Mouse (Mus musculus): ENCODE results near the gene Msh6. TPM values are rescaled to one million over a fixed set of nuclear protein-coding genes. Genes with fewer than 3 reads are reported as not detected.
"Not testable (repeated sequence)": the region's sequence is repeated elsewhere in the genome, so short reads cannot be mapped to it uniquely, and the experiment has no call there.

Gene Msh6
- polyA plus RNA-seq, 1 experiment from 2014 or later: 70.4 TPM

- H3K9ac ChIP-seq (replicated peaks); H3K36me3 ChIP-seq; H3K27me3 ChIP-seq; H3K27ac ChIP-seq (replicated peaks); H3K4me3 ChIP-seq; H3K9me3 ChIP-seq; H3K4me2 ChIP-seq (replicated peaks); H3K4me1 ChIP-seq: not testable (repeated sequence)
- WGBS: 46% methylated on average over 6 of the region's 8 CpGs
- peak; percentile 56; the same call in 1 of the 2 replicates for ATAC-seq (ENCODE audit: low FRiP score, low read depth)
These were observed 6.4 kb upstream of the Msh6 start for GRCm38 (mm10) chr17:87968483-87968926.

- 89% methylated on average over 15 of the region's 15 CpGs for WGBS
- H3K9me3 ChIP-seq; H3K27me3 ChIP-seq; ATAC-seq (ENCODE audit: low FRiP score, low read depth); H3K4me3 ChIP-seq; H3K27ac ChIP-seq (replicated peaks); H3K9ac ChIP-seq (replicated peaks); H3K36me3 ChIP-seq; H3K4me2 ChIP-seq (replicated peaks): not testable (repeated sequence)
- peaks cover 13% of the 10 kb centered on the region for H3K4me1 ChIP-seq
These were observed 2.9 kb upstream of the Msh6 start for GRCm38 (mm10) chr17:87971696-87972591.

GRCm38 (mm10) chr17:87972856-87973255 lies 2.0 kb upstream of the Msh6 start:
- H3K4me1 ChIP-seq: peaks cover 16% of the 10 kb centered on the region
- no peak for ATAC-seq (ENCODE audit: low FRiP score, low read depth)
- no peak overlapping the region for H3K4me3 ChIP-seq
- 87% methylated on average over 5 of the region's 5 CpGs for WGBS
- no peak overlapping the region for H3K9ac ChIP-seq (replicated peaks)
- H3K4me2 ChIP-seq (replicated peaks): no peak overlapping the region
- peaks cover 6% of the 10 kb centered on the region; the same call in 1 of the 2 replicates for H3K36me3 ChIP-seq
- H3K9me3 ChIP-seq: no peaks in the 10 kb centered on the region
- 0 out of 2 replicates have a peak, but pooled peaks cover 5% of the 10 kb centered on the region for H3K27me3 ChIP-seq
- no peak overlapping the region for H3K27ac ChIP-seq (replicated peaks)

GRCm38 (mm10) chr17:87973261-87974167 lies 1.3 kb upstream of the Msh6 start:
- H3K4me1 ChIP-seq: peaks cover 17% of the 10 kb centered on the region
- 0 out of 2 replicates have a peak overlapping the region, but pooled peaks have one; percentile 77 for H3K4me2 ChIP-seq (replicated peaks)
- 71% methylated on average over 10 of the region's 10 CpGs for WGBS
- no peak for ATAC-seq (ENCODE audit: low FRiP score, low read depth)
- H3K27ac ChIP-seq (replicated peaks): no peak overlapping the region
- peaks cover 8% of the 10 kb centered on the region; the same call in 1 of the 2 replicates for H3K36me3 ChIP-seq
- H3K4me3 ChIP-seq: no peak overlapping the region
- H3K9ac ChIP-seq (replicated peaks): no peak overlapping the region
- no peaks in the 10 kb centered on the region for H3K9me3 ChIP-seq
- H3K27me3 ChIP-seq: 0 out of 2 replicates have a peak, but pooled peaks cover 5% of the 10 kb centered on the region

GRCm38 (mm10) chr17:87975229-87975853 lies 479 bp downstream of the Msh6 start:
- Histone ChIP-seq H3K27me3 (0 out of 2 replicates have a peak, but pooled peaks cover 5% of the 10 kb centered on the region), H3K9me3 (no peaks in the 10 kb centered on the region), H3K4me2 (replicated peaks) (peak overlapping the region; percentile 77), H3K27ac (replicated peaks) (peak overlapping the region; percentile 85), H3K9ac (replicated peaks) (peak overlapping the region; percentile 96), H3K4me3 (peak overlapping the region; percentile 98), H3K4me1 (peaks cover 21% of the 10 kb centered on the region), H3K36me3 (peaks cover 12% of the 10 kb centered on the region; the same call in 1 of the 2 replicates)
- under 1% methylated on average over 51 of the region's 68 CpGs for WGBS
- ATAC-seq (ENCODE audit: low FRiP score, low read depth): peak; percentile 75

- H3K27me3 ChIP-seq: 0 out of 2 replicates have a peak, but pooled peaks cover 5% of the 10 kb centered on the region
- H3K9ac ChIP-seq (replicated peaks): peak overlapping the region; percentile 96
- H3K36me3 ChIP-seq: peaks cover 18% of the 10 kb centered on the region
- H3K27ac ChIP-seq (replicated peaks): no peak overlapping the region
- H3K4me2 ChIP-seq (replicated peaks): peak overlapping the region; percentile 77
- peak overlapping the region; percentile 98 for H3K4me3 ChIP-seq
- 72% methylated on average over 9 of the region's 9 CpGs for WGBS
- no peak for ATAC-seq (ENCODE audit: low FRiP score, low read depth)
- H3K4me1 ChIP-seq: peaks cover 21% of the 10 kb centered on the region
- H3K9me3 ChIP-seq: no peaks in the 10 kb centered on the region
These were observed 1.4 kb downstream of the Msh6 start for GRCm38 (mm10) chr17:87976154-87976806.

GRCm38 (mm10) chr17:87976927-87977326 lies 2.1 kb downstream of the Msh6 start:
- H3K4me1 ChIP-seq: peaks cover 21% of the 10 kb centered on the region
- H3K36me3 ChIP-seq: peaks cover 25% of the 10 kb centered on the region

GRCm38 (mm10) chr17:87979696-87980095 lies 4.8 kb downstream of the Msh6 start:
- Histone ChIP-seq H3K36me3 (peaks cover 49% of the 10 kb centered on the region), H3K4me1 (peaks cover 17% of the 10 kb centered on the region)
- H3K9me3 ChIP-seq; ATAC-seq (ENCODE audit: low FRiP score, low read depth); H3K4me2 ChIP-seq (replicated peaks); H3K4me3 ChIP-seq; H3K27ac ChIP-seq (replicated peaks); H3K9ac ChIP-seq (replicated peaks); H3K27me3 ChIP-seq: not testable (repeated sequence)
- 79% methylated on average over 1 of the region's 1 CpGs for WGBS

More at GRCm38 (mm10) chr17:87976927-87977326, 2.1 kb downstream of the Msh6 start:
- not testable (repeated sequence) for H3K4me3 ChIP-seq; ATAC-seq (ENCODE audit: low FRiP score, low read depth); H3K27ac ChIP-seq (replicated peaks); H3K9ac ChIP-seq (replicated peaks); H3K4me2 ChIP-seq (replicated peaks); H3K27me3 ChIP-seq; H3K9me3 ChIP-seq
- WGBS: 96% methylated on average over 4 of the region's 4 CpGs

GRCm38 (mm10) chr17:87982112-87982511 lies 7.2 kb downstream of the Msh6 start:
- no peak for ATAC-seq (ENCODE audit: low FRiP score, low read depth)
- 93% methylated on average over 3 of the region's 3 CpGs for WGBS
- Histone ChIP-seq H3K4me2 (replicated peaks) (no peak overlapping the region), H3K4me1 (peaks cover 8% of the 10 kb centered on the region; the same call in 1 of the 2 replicates), H3K9me3 (no peaks in the 10 kb centered on the region), H3K36me3 (peaks cover 72% of the 10 kb centered on the region), H3K27me3 (no peaks in the 10 kb centered on the region), H3K9ac (replicated peaks) (no peak overlapping the region), H3K4me3 (no peak overlapping the region), H3K27ac (replicated peaks) (no peak overlapping the region)

- 84% methylated on average over 4 of the region's 4 CpGs for WGBS
- Histone ChIP-seq H3K27me3 (no peaks in the 10 kb centered on the region), H3K36me3 (peaks cover 76% of the 10 kb centered on the region), H3K4me1 (peaks cover 4% of the 10 kb centered on the region; the same call in 1 of the 2 replicates), H3K9ac (replicated peaks) (no peak overlapping the region), H3K4me2 (replicated peaks) (no peak overlapping the region), H3K27ac (replicated peaks) (no peak overlapping the region), H3K9me3 (no peaks in the 10 kb centered on the region), H3K4me3 (no peak overlapping the region)
- ATAC-seq (ENCODE audit: low FRiP score, low read depth): no peak
These were observed 8.5 kb downstream of the Msh6 start for GRCm38 (mm10) chr17:87983313-87983712.

Measured in midbrain, embryonic 12.5 days (tissue).